ENCODE assay signal across 24 mouse cellular contexts in the genomic region with DNA sequence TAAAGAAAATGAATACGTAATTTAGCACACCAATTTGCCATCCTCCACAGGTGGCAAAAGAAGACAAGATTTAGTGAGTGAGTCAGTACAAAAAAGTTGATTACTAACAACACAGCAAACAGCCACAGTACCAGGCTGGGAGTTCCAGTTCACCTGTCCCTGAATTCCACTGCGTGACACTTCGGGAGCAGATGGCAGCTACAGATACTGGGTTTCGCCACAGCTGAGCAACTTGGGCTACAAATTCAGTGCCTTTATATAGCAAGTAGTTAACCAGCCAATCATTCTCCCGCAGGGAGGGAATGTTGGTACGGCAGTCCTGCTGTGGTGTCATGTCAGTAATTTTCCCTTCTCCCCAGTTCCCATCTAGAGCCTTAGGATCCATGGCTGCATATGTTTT.
DNase-seq lines count a peak whose midpoint lies in the region; ATAC-seq and TF ChIP-seq lines count a peak whose summit lies in the region.
"Had no signal": no experiment of that assay in that cellular context is flagged by ENCODE, and none has a peak within 500 bp of the region (broad histone marks: within the 10 kb centered on the region; RNA-seq: fewer than 3 reads in every experiment).

No protein-coding gene starts in this region.

- H3K9ac ChIP-seq in kidney, embryonic 15.5 days, result no peak overlapping the region
- H3K9ac ChIP-seq: embryonic facial prominence, embryonic 13.5 days; hindbrain, embryonic 15.5 days; liver, embryonic 15.5 days; lung, embryonic 15.5 days; neural tube, embryonic 12.5 days had no signal

- H3K27me3 ChIP-seq in cerebellum, adult 2 months (ENCODE audit: control insufficient read depth, insufficient read depth, low read length), result no peaks in the 10 kb centered on the region
- H3K27me3 ChIP-seq in kidney, embryonic 15.5 days, result peaks cover 11% of the 10 kb centered on the region; the same call in 1 of the 2 replicates
- H3K27me3 ChIP-seq: hindbrain, embryonic 15.5 days; liver, embryonic 15.5 days; lung, embryonic 15.5 days; neural tube, embryonic 12.5 days had no signal

- H3K4me3 ChIP-seq in cerebellum, adult 2 months (replicated peaks; ENCODE audit: insufficient read depth, low read depth, low read length), result no peak overlapping the region
- H3K4me3 ChIP-seq in kidney, embryonic 15.5 days (replicated peaks), result no peak overlapping the region
- H3K4me3 ChIP-seq: embryonic facial prominence, embryonic 13.5 days; hindbrain, embryonic 15.5 days; liver, embryonic 15.5 days; lung, embryonic 15.5 days; neural tube, embryonic 12.5 days had no signal

- 27% methylated on average over 6 of the region's 6 CpGs for WGBS in cerebellum, adult 2 months
- WGBS in kidney, embryonic 15.5 days, result 57% methylated on average over 6 of the region's 6 CpGs

- no peaks in the 10 kb centered on the region for H3K9me3 ChIP-seq in kidney, embryonic 15.5 days (replicated peaks)
- H3K9me3 ChIP-seq: embryonic facial prominence, embryonic 13.5 days; hindbrain, embryonic 15.5 days; liver, embryonic 15.5 days; lung, embryonic 15.5 days; neural tube, embryonic 12.5 days had no signal

- no peak for TF ChIP-seq CTCF in cerebellum, adult 2 months (IDR thresholded peaks at IDR 0.05; ENCODE audit: borderline replicate concordance, insufficient read depth, low read depth, low read length)
- no peak for TF ChIP-seq CTCF in brain, embryonic 14.5 days (IDR thresholded peaks at IDR 0.05; ENCODE audit: borderline replicate concordance, extremely low read depth, insufficient read depth, insufficient read length)

- H3K4me1 ChIP-seq in cerebellum, adult 2 months (ENCODE audit: control insufficient read depth, insufficient read depth, low read length), result no peaks in the 10 kb centered on the region
- no peaks in the 10 kb centered on the region for H3K4me1 ChIP-seq in kidney, embryonic 15.5 days
- H3K4me1 ChIP-seq: embryonic facial prominence, embryonic 13.5 days; hindbrain, embryonic 15.5 days; liver, embryonic 15.5 days; lung, embryonic 15.5 days; neural tube, embryonic 12.5 days had no signal

- no peak overlapping the region for H3K4me2 ChIP-seq in kidney, embryonic 15.5 days
- H3K4me2 ChIP-seq: embryonic facial prominence, embryonic 13.5 days; heart, embryonic 11.5 days; hindbrain, embryonic 15.5 days; liver, embryonic 15.5 days; lung, embryonic 15.5 days; neural tube, embryonic 12.5 days had no signal

- no peak overlapping the region for H3K27ac ChIP-seq in cerebellum, adult 2 months (ENCODE audit: insufficient read depth, low read length)
- H3K27ac ChIP-seq in kidney, embryonic 15.5 days, result no peak overlapping the region
- H3K27ac ChIP-seq: embryonic facial prominence, embryonic 13.5 days; hindbrain, embryonic 15.5 days; liver, embryonic 15.5 days; lung, embryonic 15.5 days; neural tube, embryonic 12.5 days had no signal

- DNase-seq in cerebellum, adult 2 months, result peak; percentile 10 to 28
- no peak for DNase-seq in cerebellum, adult 9-11 months
- DNase-seq in frontal cortex, postnatal 14 days (ENCODE audit: low spot score in 2 of 2), result no peak
- no peak for DNase-seq in kidney, postnatal 25 days
- DNase-seq in brain, embryonic 14.5 days (ENCODE audit: low read depth), result peak; percentile 7
- no peak for DNase-seq in urinary bladder, postnatal 4 days (ENCODE audit: low spot score in 2 of 2)
- DNase-seq: adrenal gland, postnatal 10 days; cerebellum, adult 11 months; heart, adult 11 months; layer of hippocampus, adult 9-11 months; liver; lung, postnatal 36 days; midbrain, embryonic 14.5 days; right cerebral cortex, postnatal 14 days; spleen, adult 18-20 months had no signal

- 0 out of 2 replicates have a peak, but pooled peaks have one; percentile 41 for ATAC-seq in frontal cortex, adult (ENCODE audit: low TSS enrichment)
- peak; percentile 74 for ATAC-seq in kidney, embryonic 15.5 days (replicated peaks; ENCODE audit: low FRiP score)
- ATAC-seq: forebrain, embryonic 14.5 days had no signal

- no peak for TF ChIP-seq POLR2A in cerebellum, adult 2 months (IDR thresholded peaks at IDR 0.05; ENCODE audit: borderline replicate concordance, insufficient read depth, low read length)
- TF ChIP-seq POLR2A in brain, embryonic 14.5 days (IDR thresholded peaks at IDR 0.05; ENCODE audit: borderline replicate concordance, extremely low read depth, insufficient read depth, insufficient read length, poor library complexity, severe bottlenecking), result no peak

- no peaks in the 10 kb centered on the region for H3K36me3 ChIP-seq in kidney, embryonic 15.5 days
- H3K36me3 ChIP-seq: embryonic facial prominence, embryonic 13.5 days; hindbrain, embryonic 15.5 days; liver, embryonic 15.5 days; lung, embryonic 15.5 days; neural tube, embryonic 12.5 days had no signal

Comparison
In these comparisons a context has a peak if more than half of its experiments do, and no peak if none do; other contexts are left out.
1. DNase-seq: peak in cerebellum, adult 2 months (2 of 2) and brain, embryonic 14.5 days (single experiment); none in cerebellum, adult 9-11 months (single experiment), frontal cortex, postnatal 14 days (0 of 2), kidney, postnatal 25 days (0 of 2) and urinary bladder, postnatal 4 days (0 of 2).